Mouse (Mus musculus) adrenal gland, adult 8-10 months (tissue): ENCODE measurements at regions not wholly inside any gene's neighbourhood (a gene's known extent, or its start where the extent isn't known, plus 50 kb on each side); places are given as distances from the start of the nearest gene placed in this dataset.
"Not testable (repeated sequence)": the region's sequence is repeated elsewhere in the genome, so short reads cannot be mapped to it uniquely, and the experiment has no call there.

ENCODE experiments used
- DNase-seq: peaks from one replicate; pipeline ENCODE4 v3.0.0; 2022

DNA sequence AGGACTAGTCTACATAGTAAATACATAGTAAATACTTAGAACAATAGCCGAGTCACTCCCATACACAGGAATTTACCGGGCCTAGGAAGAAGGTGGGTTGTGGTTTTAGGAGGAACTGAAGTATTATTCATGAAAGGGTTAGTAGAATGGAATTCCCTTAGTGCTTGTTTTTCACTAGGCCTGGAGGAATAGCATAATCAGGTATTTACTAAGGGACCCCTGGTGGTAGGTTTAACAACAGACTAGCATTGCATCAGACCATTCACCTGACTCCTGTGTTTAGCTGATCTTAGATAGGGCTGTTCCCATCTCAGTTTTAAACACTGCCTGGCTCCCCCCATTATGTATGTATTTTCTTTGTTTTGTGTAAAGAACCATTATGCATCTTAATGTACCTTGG lies 339.0 kb downstream of the Dync2h1 start:
- DNase-seq: not testable (repeated sequence)

- not testable (repeated sequence) for DNase-seq
Measured at GRCm38 (mm10) chr9:6834936-6835335, 349.3 kb downstream of the Dync2h1 start.

DNA sequence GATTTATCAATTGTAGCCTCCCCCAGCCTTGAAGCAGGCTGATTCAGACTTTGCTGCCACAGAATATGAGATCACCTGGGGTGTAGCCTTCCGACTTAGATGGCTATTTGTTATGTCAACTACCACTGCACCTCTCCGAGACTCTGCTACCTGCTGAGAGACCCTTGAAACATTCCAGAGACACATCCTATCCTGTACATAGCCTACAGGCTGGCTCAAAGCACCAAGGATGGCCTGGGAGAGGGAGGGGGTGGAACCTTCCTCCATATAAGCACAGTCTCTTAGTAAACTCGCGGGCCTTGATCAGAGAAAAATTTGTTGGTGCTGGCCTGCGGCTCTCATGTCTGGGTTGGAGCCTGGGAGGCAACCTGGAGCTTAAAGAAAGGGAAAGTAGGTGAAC lies 349.8 kb downstream of the Dync2h1 start:
- DNase-seq: no peak

DNA sequence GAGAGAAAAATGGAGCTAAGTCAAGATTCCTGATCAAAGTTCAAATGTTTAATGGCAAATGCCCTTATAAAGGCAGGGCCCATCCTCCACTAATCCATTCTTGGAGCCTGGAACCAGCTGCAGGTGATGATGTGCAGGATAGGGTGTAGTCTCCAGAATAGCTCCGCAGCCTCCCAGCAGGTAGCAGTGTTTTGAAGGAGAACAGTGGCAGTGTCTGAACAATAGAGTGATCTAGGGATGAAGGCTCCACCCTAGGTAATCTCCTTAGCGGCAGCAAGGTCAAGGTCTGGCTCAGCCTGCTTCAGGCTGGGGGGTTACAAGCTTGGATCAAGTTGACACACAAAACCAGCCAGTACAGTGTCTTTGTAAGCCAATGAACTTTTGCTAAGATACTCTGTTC lies 351.4 kb downstream of the Dync2h1 start:
- no peak for DNase-seq

DNA sequence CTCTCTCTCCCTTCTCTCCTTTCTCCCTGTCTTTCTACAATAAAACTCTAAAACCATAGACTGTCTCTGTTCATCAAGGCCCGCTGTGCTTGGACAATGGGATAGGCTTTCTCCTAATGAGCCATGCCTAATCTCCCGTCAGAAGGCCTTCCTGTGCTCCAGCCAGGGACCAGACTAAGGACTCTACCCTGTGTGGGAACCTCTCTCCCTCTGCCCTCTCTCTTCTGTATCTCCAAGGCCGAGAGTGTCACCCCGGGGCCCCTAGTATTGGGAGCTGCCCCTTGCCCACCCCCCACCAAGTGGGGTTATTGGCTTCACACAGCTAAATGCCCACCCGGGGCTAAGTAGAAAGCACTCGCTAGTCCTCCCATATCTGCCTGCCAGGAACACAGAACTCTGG lies 352.6 kb downstream of the Dync2h1 start:
- not testable (repeated sequence) for DNase-seq

DNA sequence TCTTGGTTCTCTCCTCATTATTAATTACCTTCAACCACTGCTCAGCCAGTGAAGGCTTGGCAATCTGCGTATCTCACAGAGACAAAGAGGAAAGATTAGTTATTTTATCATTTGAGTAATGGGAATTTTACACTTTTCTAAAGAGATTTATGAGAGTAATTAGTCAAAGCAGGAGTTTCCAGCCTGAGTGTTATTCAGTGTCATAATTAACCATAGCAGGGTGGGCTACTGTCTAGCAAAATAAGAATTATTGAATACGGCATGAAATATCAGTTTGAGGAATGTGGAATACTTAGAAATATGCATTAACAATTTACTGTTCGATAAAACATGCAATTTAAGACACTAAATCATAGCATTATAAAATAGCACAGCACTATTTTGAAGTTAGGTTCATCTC lies 357.7 kb downstream of the Dync2h1 start:
- no peak for DNase-seq

GRCm38 (mm10) chr9:6825609-6826008 lies 358.6 kb downstream of the Dync2h1 start:
- DNase-seq: no peak

DNA sequence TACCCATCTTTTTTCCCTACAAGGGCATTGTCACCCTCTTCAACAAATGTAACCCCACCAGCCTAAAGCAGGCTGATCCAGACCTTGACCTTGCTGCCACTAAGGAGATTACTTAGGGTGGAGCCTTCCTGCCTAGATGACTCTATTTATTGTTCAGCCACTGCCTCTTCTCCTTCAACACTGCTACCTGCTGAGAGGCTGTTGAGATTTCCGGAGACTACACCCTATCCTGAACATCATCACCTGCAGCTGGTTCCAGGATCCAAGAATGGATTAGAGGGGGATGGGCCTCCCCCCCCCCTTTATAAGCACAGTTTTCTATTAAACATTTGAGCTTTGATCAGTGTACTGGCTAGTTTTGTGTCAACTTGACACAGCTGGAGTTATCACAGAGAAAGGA lies 360.3 kb downstream of the Dync2h1 start:
- DNase-seq: not testable (repeated sequence)

- no peak for DNase-seq
Measured at GRCm38 (mm10) chr9:6823536-6823935, 360.7 kb downstream of the Dync2h1 start.

DNA sequence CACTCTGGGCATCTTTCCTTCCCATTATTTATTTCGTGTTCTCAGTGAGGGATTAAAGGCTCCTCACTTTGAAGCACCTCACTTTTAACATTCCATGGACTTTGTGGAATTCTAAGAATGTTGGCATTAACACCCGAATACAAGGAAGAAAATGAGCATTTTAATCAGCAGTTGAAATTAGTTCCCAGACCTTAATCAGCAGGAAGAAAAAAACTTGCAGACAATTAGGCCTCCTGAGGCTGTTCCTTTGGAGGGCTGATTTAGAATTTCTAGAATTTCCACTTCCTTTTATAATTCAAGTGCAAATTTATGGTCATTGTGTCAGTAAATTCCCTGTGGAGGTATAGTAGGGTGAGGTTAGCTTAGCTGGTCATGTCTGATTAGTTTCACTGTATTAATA lies 407.6 kb downstream of the Dync2h1 start:
- no peak for DNase-seq

DNA sequence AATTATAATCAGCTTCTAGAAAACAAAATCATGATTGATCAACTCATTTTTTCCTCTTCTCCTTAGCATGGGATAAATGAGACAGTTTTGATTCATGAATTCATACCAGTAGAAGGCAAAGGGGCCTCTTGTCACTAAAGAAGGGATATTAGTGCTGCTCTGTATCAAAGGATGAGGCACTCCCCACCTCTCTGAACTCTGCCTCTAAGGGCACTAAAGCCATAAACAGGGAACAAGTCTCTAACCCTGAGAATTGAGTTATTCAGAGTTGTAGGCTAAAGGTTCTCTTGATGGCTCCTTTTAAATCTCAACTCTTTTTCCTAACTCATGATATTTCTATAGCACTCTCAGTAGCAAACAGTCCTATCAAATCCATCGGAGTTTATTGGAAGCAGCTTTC lies 442.8 kb downstream of the Dync2h1 start:
- no peak for DNase-seq

DNA sequence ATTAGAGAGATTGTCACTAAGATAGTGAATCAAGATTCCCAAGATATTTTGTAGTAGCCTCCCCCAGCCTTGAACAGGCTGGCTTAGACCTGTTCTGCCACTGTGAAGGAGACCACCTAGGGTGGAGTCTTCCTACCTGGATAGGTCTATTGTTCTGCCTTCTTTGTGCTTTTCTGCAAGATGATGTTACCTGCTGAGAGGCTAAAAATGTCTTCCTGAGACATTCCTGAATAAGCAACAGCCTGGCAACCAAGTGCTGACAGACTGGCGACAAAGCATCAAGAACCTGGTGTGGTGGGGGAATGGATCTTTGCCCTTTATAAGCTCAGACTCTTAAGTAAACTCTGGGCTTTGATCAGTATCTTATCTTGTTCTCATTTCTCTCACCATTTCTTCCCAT lies 447.8 kb downstream of the Dync2h1 start:
- no peak for DNase-seq

- DNase-seq: no peak
Measured at GRCm38 (mm10) chr9:6726411-6726810, 456.8 kb upstream of the Ddi1 start.

GRCm38 (mm10) chr9:6677225-6677718 lies 407.6 kb upstream of the Ddi1 start:
- no peak for DNase-seq

DNA sequence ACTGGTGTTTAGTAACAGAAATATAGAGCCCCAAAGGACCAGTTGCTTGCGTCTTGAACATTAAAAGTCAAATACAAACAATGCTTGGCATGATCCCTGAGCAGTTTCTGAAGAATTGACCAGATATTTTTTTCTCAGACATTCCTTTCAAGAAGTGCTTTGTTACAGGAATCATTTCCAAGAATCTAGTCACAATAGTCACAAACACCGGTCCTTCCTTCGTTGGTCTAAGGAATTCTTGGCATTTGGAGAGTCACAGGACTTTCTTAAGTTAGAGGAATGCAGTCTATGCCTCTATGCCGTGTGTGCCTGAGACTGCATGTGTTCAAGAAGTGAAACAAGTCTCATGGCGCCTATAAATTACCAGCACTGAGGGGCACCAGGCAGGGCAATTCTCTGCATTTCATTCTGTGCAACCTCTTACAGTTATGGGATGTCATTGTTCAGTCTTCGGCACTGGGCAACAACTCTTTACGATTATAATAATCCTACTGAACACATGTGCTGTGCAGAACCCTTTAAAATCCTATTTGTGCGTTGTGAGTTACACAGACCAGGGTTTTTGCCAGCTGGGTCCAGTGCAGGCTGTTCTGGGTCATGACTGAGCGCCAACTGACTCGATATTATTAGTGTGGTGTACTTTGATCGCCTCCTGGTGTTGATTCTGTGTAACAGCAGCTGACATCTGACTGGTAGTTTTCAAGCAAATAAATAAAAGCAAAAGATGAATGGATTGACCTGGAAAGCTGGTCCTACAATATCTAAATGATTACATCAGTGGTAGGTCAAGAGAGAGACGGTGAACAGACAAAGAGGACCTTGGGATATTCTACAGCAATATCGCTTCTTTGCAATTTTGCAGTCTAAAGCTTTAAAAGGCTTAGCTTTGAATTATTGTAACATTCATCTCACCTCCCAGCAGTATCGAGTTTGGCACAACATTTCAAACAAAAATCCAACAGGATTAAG lies 398.6 kb upstream of the Ddi1 start:
- peak; percentile 69 for DNase-seq

GRCm38 (mm10) chr9:6665679-6666078 lies 396.0 kb upstream of the Ddi1 start:
- no peak for DNase-seq

GRCm38 (mm10) chr9:6652267-6652994 lies 382.8 kb upstream of the Ddi1 start:
- DNase-seq: no peak

- no peak for DNase-seq
Measured at GRCm38 (mm10) chr9:6651572-6652236, 382.1 kb upstream of the Ddi1 start.

- DNase-seq: no peak
Measured at GRCm38 (mm10) chr9:6645796-6646309, 376.2 kb upstream of the Ddi1 start.

- no peak for DNase-seq
Measured at GRCm38 (mm10) chr9:6645321-6645720, 375.7 kb upstream of the Ddi1 start.

GRCm38 (mm10) chr9:6617155-6617554 lies 347.5 kb upstream of the Ddi1 start:
- DNase-seq: no peak

DNA sequence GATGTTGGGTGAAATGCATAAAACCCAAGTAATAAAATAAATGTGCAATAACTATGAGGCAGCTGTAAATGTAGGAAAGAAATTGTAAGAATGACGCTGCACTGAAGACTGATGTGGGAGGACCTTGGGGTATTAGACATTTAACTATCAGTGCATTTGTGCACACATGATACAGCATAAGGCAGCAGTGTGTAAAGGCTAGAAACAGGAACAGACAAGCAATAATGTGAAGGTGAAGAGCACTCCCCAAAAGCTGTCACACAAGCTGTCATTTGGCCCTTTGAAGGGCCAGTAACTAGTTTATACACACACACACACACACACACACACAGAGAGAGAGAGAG lies 339.6 kb upstream of the Ddi1 start:
- no peak for DNase-seq
